Mouse (Mus musculus) embryonic facial prominence, embryonic 11.5 days (tissue): ENCODE measurements at regions not wholly inside any gene's neighbourhood (a gene's known extent, or its start where the extent isn't known, plus 50 kb on each side); places are given as distances from the start of the nearest gene placed in this dataset.

Experiments
- ATAC-seq: fragments of 200-750 bp; cut with Nextera tagmentation; replicated peaks from 2 replicates; pipeline ENCODE4 v1.8.0; 2017; ENCODE audit warnings: low read depth; ENCODE audit not compliant: insufficient number of reproducible peaks, low FRiP score, low TSS enrichment
- DNase-seq: peaks from one replicate; pipeline ENCODE4 v3.0.0-alpha.2; 2015; ENCODE audit warnings: low spot score
- H3K27ac ChIP-seq: fragments of 300-500 bp; sonication (generic); replicated peaks from 2 replicates; pipeline ENCODE4 v1.5.1; 2014; ENCODE audit warnings: mild to moderate bottlenecking, low read depth, low read length, control low read depth
- H3K27me3 ChIP-seq: fragments of 300-500 bp; sonication (generic); 2 replicates; pipeline ENCODE4 v1.6.1; 2014; ENCODE audit warnings: mild to moderate bottlenecking, low read length, moderate library complexity, mixed read lengths; ENCODE audit not compliant: control insufficient read depth, insufficient read depth
- H3K36me3 ChIP-seq: fragments of 300-500 bp; sonication (generic); replicated peaks from 2 replicates; pipeline ENCODE4 v1.6.1; 2014; ENCODE audit warnings: low read depth, mild to moderate bottlenecking, low read length, moderate library complexity, mixed read lengths; ENCODE audit not compliant: control insufficient read depth, insufficient read depth
- H3K4me1 ChIP-seq: fragments of 300-500 bp; sonication (generic); 2 replicates; pipeline ENCODE4 v1.6.1; 2014; ENCODE audit warnings: low read length, mixed read lengths; ENCODE audit not compliant: control insufficient read depth, insufficient read depth
- H3K4me2 ChIP-seq: fragments of 300-500 bp; sonication (generic); 2 replicates; pipeline ENCODE4 v1.6.1; 2014; ENCODE audit warnings: low read depth, mild to moderate bottlenecking, control low read depth, low read length, moderate library complexity
- H3K4me3 ChIP-seq: fragments of 300-500 bp; sonication (generic); 2 replicates; pipeline ENCODE4 v1.5.1; 2014; ENCODE audit warnings: low read depth, low read length, control low read depth
- H3K9ac ChIP-seq: fragments of 300-500 bp; sonication (generic); replicated peaks from 2 replicates; pipeline ENCODE4 v1.6.1; 2014; ENCODE audit warnings: mild to moderate bottlenecking, control low read depth, low read length
- H3K9me3 ChIP-seq: fragments of 300-500 bp; sonication (generic); replicated peaks from 2 replicates; pipeline ENCODE4 v1.6.1; 2016; ENCODE audit warnings: mild to moderate bottlenecking, low read length, inconsistent platforms, mixed read lengths; ENCODE audit not compliant: control insufficient read depth
- WGBS: fragments of 180-500 bp; shearing (Covaris S2); extraction: QIAGEN DNeasy Blood & Tissue Kit; methylation state at CpG from one replicate; pipeline ENCODE4 v1.1.7; 2014; 5-methylcytosine and 5-hydroxymethylcytosine counted together

GRCm38 (mm10) chr17:67499783-67500641 is 132.5 kb downstream of the Lrrc30 start:
- no peak for ATAC-seq
- WGBS = 63% methylated on average over 28 of the region's 28 CpGs
- H3K36me3 ChIP-seq = no peaks in the 10 kb centered on the region
- H3K4me1 ChIP-seq = no peaks in the 10 kb centered on the region
- no peaks in the 10 kb centered on the region for H3K9me3 ChIP-seq
- no peaks in the 10 kb centered on the region for H3K27me3 ChIP-seq
- H3K9ac ChIP-seq = no peak overlapping the region
- no peak overlapping the region for H3K4me3 ChIP-seq
- DNase-seq = peak; percentile 12
- H3K27ac ChIP-seq = no peak overlapping the region
- no peak overlapping the region for H3K4me2 ChIP-seq

GRCm38 (mm10) chr17:67497380-67497779 is 135.1 kb downstream of the Lrrc30 start:
- DNase-seq (no peak), ATAC-seq (no peak)
- Histone ChIP-seq H3K27me3 (no peaks in the 10 kb centered on the region), H3K4me3 (no peak overlapping the region), H3K27ac (no peak overlapping the region), H3K4me1 (no peaks in the 10 kb centered on the region), H3K9ac (no peak overlapping the region), H3K9me3 (no peaks in the 10 kb centered on the region), H3K36me3 (no peaks in the 10 kb centered on the region), H3K4me2 (no peak overlapping the region)
- 85% methylated on average over 8 of the region's 8 CpGs for WGBS

GRCm38 (mm10) chr17:67480463-67480862 is 126.2 kb upstream of the Ptprm start:
- no peaks in the 10 kb centered on the region for H3K27me3 ChIP-seq
- no peak overlapping the region for H3K4me2 ChIP-seq
- no peaks in the 10 kb centered on the region for H3K9me3 ChIP-seq
- no peaks in the 10 kb centered on the region for H3K4me1 ChIP-seq
- no peaks in the 10 kb centered on the region for H3K36me3 ChIP-seq
- 75% methylated on average over 5 of the region's 5 CpGs for WGBS
- no peak overlapping the region for H3K4me3 ChIP-seq
- no peak overlapping the region for H3K27ac ChIP-seq
- DNase-seq (no peak), ATAC-seq (no peak)
- no peak overlapping the region for H3K9ac ChIP-seq

GRCm38 (mm10) chr17:67473137-67473536 is 118.9 kb upstream of the Ptprm start:
- Histone ChIP-seq H3K27me3 (no peaks in the 10 kb centered on the region), H3K4me2 (no peak overlapping the region), H3K9me3 (no peaks in the 10 kb centered on the region), H3K36me3 (no peaks in the 10 kb centered on the region), H3K4me1 (no peaks in the 10 kb centered on the region), H3K9ac (no peak overlapping the region), H3K4me3 (no peak overlapping the region), H3K27ac (no peak overlapping the region)
- 14% methylated on average over 2 of the region's 2 CpGs for WGBS
- ATAC-seq (no peak), DNase-seq (peak; percentile 84)

GRCm38 (mm10) chr17:67458851-67459421 is 104.7 kb upstream of the Ptprm start:
- no peaks in the 10 kb centered on the region for H3K27me3 ChIP-seq
- H3K9me3 ChIP-seq = no peaks in the 10 kb centered on the region
- no peak for ATAC-seq
- H3K27ac ChIP-seq = no peak overlapping the region
- H3K9ac ChIP-seq = no peak overlapping the region
- WGBS = 80% methylated on average over 4 of the region's 4 CpGs
- H3K4me1 ChIP-seq = no peaks in the 10 kb centered on the region
- H3K36me3 ChIP-seq = no peaks in the 10 kb centered on the region
- H3K4me2 ChIP-seq = no peak overlapping the region
- no peak overlapping the region for H3K4me3 ChIP-seq
- no peak for DNase-seq

GRCm38 (mm10) chr17:67451966-67452365 is 97.7 kb upstream of the Ptprm start:
- Histone ChIP-seq H3K4me3 (no peak overlapping the region), H3K36me3 (no peaks in the 10 kb centered on the region), H3K4me1 (no peaks in the 10 kb centered on the region), H3K9me3 (no peaks in the 10 kb centered on the region), H3K27me3 (no peaks in the 10 kb centered on the region), H3K9ac (no peak overlapping the region), H3K27ac (no peak overlapping the region), H3K4me2 (no peak overlapping the region)
- no peak for ATAC-seq
- 85% methylated on average over 13 of the region's 13 CpGs for whole genome bisulfite sequencing
- DNase-seq = no peak

- H3K36me3 ChIP-seq = no peaks in the 10 kb centered on the region
- 47% methylated on average over 2 of the region's 2 CpGs for WGBS
- no peak overlapping the region for H3K4me2 ChIP-seq
- DNase-seq = no peak
- H3K27ac ChIP-seq = no peak overlapping the region
- H3K9me3 ChIP-seq = no peaks in the 10 kb centered on the region
- H3K27me3 ChIP-seq = no peaks in the 10 kb centered on the region
- H3K4me1 ChIP-seq = no peaks in the 10 kb centered on the region
- ATAC-seq = no peak
- H3K4me3 ChIP-seq = no peak overlapping the region
- H3K9ac ChIP-seq = no peak overlapping the region
Observed at GRCm38 (mm10) chr17:67451081-67451480, 96.8 kb upstream of the Ptprm start.

GRCm38 (mm10) chr17:67450021-67450420 is 95.8 kb upstream of the Ptprm start:
- no peak overlapping the region for H3K4me2 ChIP-seq
- H3K36me3 ChIP-seq = no peaks in the 10 kb centered on the region
- 86% methylated on average over 5 of the region's 5 CpGs for WGBS
- H3K4me1 ChIP-seq = no peaks in the 10 kb centered on the region
- no peak overlapping the region for H3K9ac ChIP-seq
- H3K9me3 ChIP-seq = no peaks in the 10 kb centered on the region
- DNase-seq (no peak), ATAC-seq (no peak)
- no peak overlapping the region for H3K4me3 ChIP-seq
- no peaks in the 10 kb centered on the region for H3K27me3 ChIP-seq
- no peak overlapping the region for H3K27ac ChIP-seq
